Mouse (Mus musculus): ENCODE measurements at regions not wholly inside any gene's neighbourhood (a gene's known extent, or its start where the extent isn't known, plus 50 kb on each side); places are given as distances from the start of the nearest gene placed in this dataset.
"Not testable (repeated sequence)": the region's sequence is repeated elsewhere in the genome, so short reads cannot be mapped to it uniquely, and the experiment has no call there.

DNA sequence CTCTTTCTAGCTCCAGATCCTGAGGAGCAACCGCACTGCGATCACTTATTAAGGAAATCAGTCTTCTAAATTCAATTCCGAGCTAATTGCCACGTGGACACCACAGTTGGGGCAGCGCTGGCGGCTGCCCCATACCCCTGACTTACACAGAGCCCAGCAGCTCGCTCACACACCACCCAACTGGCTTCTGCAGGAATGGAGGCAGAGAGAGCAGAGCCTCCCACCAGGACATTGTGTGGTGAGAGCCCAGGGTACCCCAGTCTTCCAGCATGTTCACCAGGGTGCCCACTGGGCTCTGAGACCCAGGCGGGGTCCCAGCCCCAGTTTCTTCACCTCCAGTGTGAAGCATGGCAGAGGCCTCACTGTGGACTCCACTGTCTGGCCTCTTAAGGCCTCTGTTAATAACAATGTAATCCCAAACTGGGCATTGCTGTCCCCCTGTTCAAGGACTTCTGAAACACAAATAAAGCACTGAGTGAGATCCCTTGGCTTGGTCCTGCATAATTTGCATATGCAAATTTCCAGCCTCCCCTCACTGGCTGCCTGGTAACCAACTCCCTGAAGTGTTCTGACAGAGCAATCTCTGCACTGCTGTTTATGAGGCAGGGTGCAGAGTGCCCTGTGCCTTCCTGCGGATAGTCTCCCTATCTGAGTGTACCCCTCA is 102.8 kb upstream of the A430005L14Rik start:
- H3K27ac ChIP-seq (ENCODE audit: control insufficient read depth, insufficient read depth, low read depth, low read length, poor library complexity) = no peak overlapping the region
- H3K4me1 ChIP-seq (ENCODE audit: control insufficient read depth, insufficient read depth, low read length) = no peaks in the 10 kb centered on the region
- 63% methylated on average over 9 of the region's 9 CpGs for WGBS
- H3K4me3 ChIP-seq (replicated peaks; ENCODE audit: control insufficient read depth, low read depth, low read length) = no peak overlapping the region
- no peak for TF ChIP-seq CTCF (IDR thresholded peaks at IDR 0.05; ENCODE audit: control insufficient read depth, insufficient read depth, low read length)
- TF ChIP-seq POLR2A (IDR thresholded peaks at IDR 0.05; ENCODE audit: borderline replicate concordance, control insufficient read depth, low read depth, low read length) = no peak

DNA sequence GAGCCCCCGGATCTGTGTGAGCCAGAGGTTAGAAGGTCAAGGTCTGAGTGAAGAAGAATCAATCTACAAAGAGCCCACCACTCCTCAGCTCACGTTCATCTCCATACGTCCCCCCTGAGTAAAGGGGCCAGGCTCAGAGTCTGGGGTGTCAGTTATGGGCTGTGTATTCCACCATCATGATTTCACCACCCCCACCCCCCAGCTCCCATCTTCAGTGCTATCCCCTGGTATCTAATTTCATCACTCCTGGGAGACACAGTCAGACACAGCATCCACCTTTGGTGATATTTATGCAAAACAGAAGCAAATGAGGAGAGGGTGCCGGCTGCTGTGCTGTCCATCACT is 102.3 kb upstream of the A430005L14Rik start:
- H3K4me3 ChIP-seq (replicated peaks; ENCODE audit: control insufficient read depth, low read depth, low read length) = no peak overlapping the region
- 57% methylated on average over 4 of the region's 4 CpGs for WGBS
- TF ChIP-seq POLR2A (IDR thresholded peaks at IDR 0.05; ENCODE audit: borderline replicate concordance, control insufficient read depth, low read depth, low read length) (no peak), CTCF (IDR thresholded peaks at IDR 0.05; ENCODE audit: control insufficient read depth, insufficient read depth, low read length) (no peak)
- no peak overlapping the region for H3K27ac ChIP-seq (ENCODE audit: control insufficient read depth, insufficient read depth, low read depth, low read length, poor library complexity)
- no peaks in the 10 kb centered on the region for H3K4me1 ChIP-seq (ENCODE audit: control insufficient read depth, insufficient read depth, low read length)

DNA sequence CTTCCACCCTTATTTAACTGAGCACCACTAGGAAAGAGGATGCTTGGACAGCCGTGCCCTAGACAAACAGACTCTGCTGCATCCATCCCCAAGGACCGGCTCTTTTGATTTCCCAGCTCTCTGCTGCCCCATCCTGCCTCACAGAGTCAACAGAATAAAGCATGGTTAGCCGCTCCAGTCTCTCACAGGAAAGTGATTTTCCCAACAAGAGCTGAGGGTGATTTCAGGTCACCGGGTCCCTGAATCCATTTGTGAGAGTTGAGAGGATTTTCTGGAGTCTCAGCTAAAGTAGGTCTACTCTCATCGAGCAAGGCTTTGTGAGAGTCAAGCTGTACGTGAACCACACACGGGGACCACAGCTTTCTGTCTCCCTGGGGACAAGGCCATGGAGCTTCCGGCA is 95.6 kb upstream of the A430005L14Rik start:
- TF ChIP-seq POLR2A (IDR thresholded peaks at IDR 0.05; ENCODE audit: borderline replicate concordance, control insufficient read depth, low read depth, low read length) (no peak), CTCF (IDR thresholded peaks at IDR 0.05; ENCODE audit: control insufficient read depth, insufficient read depth, low read length) (no peak)
- no peaks in the 10 kb centered on the region for H3K4me1 ChIP-seq (ENCODE audit: control insufficient read depth, insufficient read depth, low read length)
- no peak overlapping the region for H3K4me3 ChIP-seq (replicated peaks; ENCODE audit: control insufficient read depth, low read depth, low read length)
- no peak overlapping the region for H3K27ac ChIP-seq (ENCODE audit: control insufficient read depth, insufficient read depth, low read depth, low read length, poor library complexity)
- WGBS = 71% methylated on average over 8 of the region's 8 CpGs

- TF ChIP-seq POLR2A (IDR thresholded peaks at IDR 0.05; ENCODE audit: borderline replicate concordance, control insufficient read depth, low read depth, low read length) (no peak), CTCF (IDR thresholded peaks at IDR 0.05; ENCODE audit: control insufficient read depth, insufficient read depth, low read length) (no peak)
Measured at GRCm38 (mm10) chr4:153862121-153862660, 94.8 kb upstream of the A430005L14Rik start.

GRCm38 (mm10) chr4:153872346-153872745 is 84.7 kb upstream of the A430005L14Rik start:
- TF ChIP-seq POLR2A (IDR thresholded peaks at IDR 0.05; ENCODE audit: borderline replicate concordance, control insufficient read depth, low read depth, low read length) (no peak), CTCF (IDR thresholded peaks at IDR 0.05; ENCODE audit: control insufficient read depth, insufficient read depth, low read length) (no peak)
- Histone ChIP-seq H3K4me3 (replicated peaks; ENCODE audit: control insufficient read depth, low read depth, low read length) (no peak overlapping the region), H3K4me1 (ENCODE audit: control insufficient read depth, insufficient read depth, low read length) (no peaks in the 10 kb centered on the region), H3K27ac (ENCODE audit: control insufficient read depth, insufficient read depth, low read depth, low read length, poor library complexity) (no peak overlapping the region)
- WGBS = 68% methylated on average over 3 of the region's 3 CpGs

More at GRCm38 (mm10) chr4:153862121-153862660, 94.8 kb upstream of the A430005L14Rik start:
- Histone ChIP-seq H3K27ac (ENCODE audit: control insufficient read depth, insufficient read depth, low read depth, low read length, poor library complexity) (no peak overlapping the region), H3K4me3 (replicated peaks; ENCODE audit: control insufficient read depth, low read depth, low read length) (no peak overlapping the region), H3K4me1 (ENCODE audit: control insufficient read depth, insufficient read depth, low read length) (no peaks in the 10 kb centered on the region)
- 59% methylated on average over 12 of the region's 12 CpGs for WGBS

GRCm38 (mm10) chr4:153875036-153875435 is 82.0 kb upstream of the A430005L14Rik start:
- H3K4me1 ChIP-seq (ENCODE audit: control insufficient read depth, insufficient read depth, low read length); H3K27ac ChIP-seq (ENCODE audit: control insufficient read depth, insufficient read depth, low read depth, low read length, poor library complexity): not testable (repeated sequence)
- WGBS = 95% methylated on average over 1 of the region's 1 CpGs

GRCm38 (mm10) chr4:153876954-153877642 is 79.9 kb upstream of the A430005L14Rik start:
- Histone ChIP-seq H3K4me3 (replicated peaks; ENCODE audit: control insufficient read depth, low read depth, low read length) (no peak overlapping the region), H3K27ac (ENCODE audit: control insufficient read depth, insufficient read depth, low read depth, low read length, poor library complexity) (no peak overlapping the region), H3K4me1 (ENCODE audit: control insufficient read depth, insufficient read depth, low read length) (no peaks in the 10 kb centered on the region)
- WGBS = 52% methylated on average over 7 of the region's 7 CpGs
- no peak for TF ChIP-seq POLR2A (IDR thresholded peaks at IDR 0.05; ENCODE audit: borderline replicate concordance, control insufficient read depth, low read depth, low read length)
- no peak for TF ChIP-seq CTCF (IDR thresholded peaks at IDR 0.05; ENCODE audit: control insufficient read depth, insufficient read depth, low read length)

More at GRCm38 (mm10) chr4:153875036-153875435, 82.0 kb upstream of the A430005L14Rik start:
- H3K4me3 ChIP-seq (replicated peaks; ENCODE audit: control insufficient read depth, low read depth, low read length) = not testable (repeated sequence)

- H3K4me3 ChIP-seq (replicated peaks; ENCODE audit: control insufficient read depth, low read depth, low read length) = no peak overlapping the region
- TF ChIP-seq POLR2A (IDR thresholded peaks at IDR 0.05; ENCODE audit: borderline replicate concordance, control insufficient read depth, low read depth, low read length) (no peak), CTCF (IDR thresholded peaks at IDR 0.05; ENCODE audit: control insufficient read depth, insufficient read depth, low read length) (no peak)
- WGBS = 41% methylated on average over 3 of the region's 3 CpGs
- no peak overlapping the region for H3K27ac ChIP-seq (ENCODE audit: control insufficient read depth, insufficient read depth, low read depth, low read length, poor library complexity)
- H3K4me1 ChIP-seq (ENCODE audit: control insufficient read depth, insufficient read depth, low read length) = no peaks in the 10 kb centered on the region
Measured at GRCm38 (mm10) chr4:153883057-153883456, 74.0 kb upstream of the A430005L14Rik start.

Data from bone marrow, adult 2 months (tissue).